8 mouse cellular contexts compared by ENCODE assay signal in genomic region chr14:53665681-53666080, GRCm38 (mm10).
DNase-seq lines count a peak whose midpoint lies in the region; ATAC-seq and TF ChIP-seq lines count a peak whose summit lies in the region.
"Not testable (repeated sequence)": the region's sequence is repeated elsewhere in the genome, so short reads cannot be mapped to it uniquely, and the experiment has no call there.

No protein-coding gene starts in this region.

- not testable (repeated sequence) for H3K4me3 ChIP-seq in bone marrow, adult 2 months (replicated peaks; ENCODE audit: control insufficient read depth, low read depth, low read length); embryonic facial prominence, embryonic 11.5 days (ENCODE audit: low read depth, low read length); hindbrain, embryonic 11.5 days (ENCODE audit: low read depth, low read length); liver, postnatal 0 days (ENCODE audit: low read depth, low read length); neural tube, embryonic 11.5 days (ENCODE audit: low read depth, low read length); stomach, postnatal 0 days (ENCODE audit: low read depth, low read length)

- not testable (repeated sequence) for TF ChIP-seq POLR2A in bone marrow, adult 2 months (IDR thresholded peaks at IDR 0.05; ENCODE audit: borderline replicate concordance, control insufficient read depth, low read depth, low read length)

- not testable (repeated sequence) for H3K9ac ChIP-seq in embryonic facial prominence, embryonic 11.5 days (replicated peaks; ENCODE audit: low read length); hindbrain, embryonic 11.5 days (ENCODE audit: low read depth, low read length); liver, postnatal 0 days (replicated peaks); neural tube, embryonic 11.5 days (ENCODE audit: low read length); stomach, postnatal 0 days (ENCODE audit: low read length)

- TF ChIP-seq CTCF in bone marrow, adult 2 months (IDR thresholded peaks at IDR 0.05; ENCODE audit: control insufficient read depth, insufficient read depth, low read length) = peak; percentile 57
- TF ChIP-seq CTCF in liver, postnatal 0 days (IDR thresholded peaks at IDR 0.05; ENCODE audit: low read depth) = peak; percentile 66
- peak; percentile 72 for TF ChIP-seq CTCF in stomach, postnatal 0 days (IDR thresholded peaks at IDR 0.05; ENCODE audit: low read depth)

- not testable (repeated sequence) for ATAC-seq in embryonic facial prominence, embryonic 11.5 days (replicated peaks; ENCODE audit: insufficient number of reproducible peaks, low FRiP score, low TSS enrichment, low read depth); hindbrain, embryonic 11.5 days (ENCODE audit: low FRiP score); liver, postnatal 0 days; neural tube, embryonic 11.5 days (ENCODE audit: insufficient read depth, low FRiP score, low TSS enrichment); stomach, postnatal 0 days (ENCODE audit: low FRiP score, low TSS enrichment)

- H3K4me2 ChIP-seq in embryonic facial prominence, embryonic 11.5 days (ENCODE audit: low read depth, low read length); hindbrain, embryonic 11.5 days (replicated peaks; ENCODE audit: low read depth, low read length); liver, postnatal 0 days (ENCODE audit: low read depth, low read length); neural tube, embryonic 11.5 days (ENCODE audit: low read depth); stomach, postnatal 0 days (replicated peaks; ENCODE audit: low read depth): not testable (repeated sequence)

- H3K4me1 ChIP-seq in bone marrow, adult 2 months (ENCODE audit: control insufficient read depth, insufficient read depth, low read length); embryonic facial prominence, embryonic 11.5 days (ENCODE audit: control insufficient read depth, insufficient read depth, low read length); hindbrain, embryonic 11.5 days (replicated peaks; ENCODE audit: control insufficient read depth, insufficient read depth, low read length); liver, postnatal 0 days (ENCODE audit: insufficient read depth); neural tube, embryonic 11.5 days (ENCODE audit: control insufficient read depth, insufficient read depth, low read length); stomach, postnatal 0 days (replicated peaks; ENCODE audit: control insufficient read depth, insufficient read depth): not testable (repeated sequence)

- H3K9me3 ChIP-seq in embryonic facial prominence, embryonic 11.5 days (replicated peaks; ENCODE audit: control insufficient read depth, low read length); hindbrain, embryonic 11.5 days (ENCODE audit: control insufficient read depth, low read length); liver, postnatal 0 days (ENCODE audit: low read length); neural tube, embryonic 11.5 days (ENCODE audit: control insufficient read depth, low read length); stomach, postnatal 0 days (ENCODE audit: control insufficient read depth, low read length): not testable (repeated sequence)

- not testable (repeated sequence) for TF ChIP-seq EP300 in liver, postnatal 0 days (IDR thresholded peaks at IDR 0.05; ENCODE audit: low read depth); stomach, postnatal 0 days (optimal IDR thresholded peaks at IDR 0.05)

- H3K36me3 ChIP-seq in embryonic facial prominence, embryonic 11.5 days (replicated peaks; ENCODE audit: control insufficient read depth, insufficient read depth, low read depth, low read length); hindbrain, embryonic 11.5 days (ENCODE audit: control insufficient read depth, insufficient read depth, low read length); liver, postnatal 0 days (replicated peaks; ENCODE audit: insufficient read depth, low read length); neural tube, embryonic 11.5 days (ENCODE audit: control insufficient read depth, insufficient read depth, low read length); stomach, postnatal 0 days (ENCODE audit: control insufficient read depth, insufficient read depth, low read length): not testable (repeated sequence)

- WGBS in bone marrow, adult 2 months = 17% methylated on average over 2 of the region's 2 CpGs
- 26% methylated on average over 2 of the region's 2 CpGs for WGBS in embryonic facial prominence, embryonic 11.5 days
- WGBS in hindbrain, embryonic 11.5 days = 21% methylated on average over 2 of the region's 2 CpGs
- WGBS in liver, postnatal 0 days (ENCODE audit: insufficient replicate concordance) = 15% methylated on average over 2 of the region's 2 CpGs
- 29% methylated on average over 2 of the region's 2 CpGs for WGBS in neural tube, embryonic 11.5 days
- 4% methylated on average over 2 of the region's 2 CpGs for WGBS in stomach, postnatal 0 days

- DNase-seq in CD4-positive helper T cell, adult 2 months (ENCODE audit: low read depth, low spot score) = peak; percentile 50
- peak; percentile 53 for DNase-seq in embryonic facial prominence, embryonic 11.5 days (ENCODE audit: low spot score)
- peak; percentile 52 for DNase-seq in hindbrain, embryonic 11.5 days (ENCODE audit: low spot score)
- peak; percentile 29 to 31 for DNase-seq in kidney, postnatal 4 days
- DNase-seq in liver, postnatal 0 days = peak; percentile 28
- DNase-seq in neural tube, embryonic 11.5 days (ENCODE audit: low spot score) = peak; percentile 45
- peak; percentile 45 for DNase-seq in stomach, postnatal 0 days (ENCODE audit: low spot score)

- H3K27me3 ChIP-seq in embryonic facial prominence, embryonic 11.5 days (ENCODE audit: control insufficient read depth, insufficient read depth, low read length); hindbrain, embryonic 11.5 days (ENCODE audit: control insufficient read depth, insufficient read depth, low read length); liver, postnatal 0 days (ENCODE audit: insufficient read depth, low read length); neural tube, embryonic 11.5 days (ENCODE audit: control insufficient read depth, insufficient read depth, low read length); stomach, postnatal 0 days (ENCODE audit: control insufficient read depth, insufficient read depth, low read length): not testable (repeated sequence)

- not testable (repeated sequence) for H3K27ac ChIP-seq in bone marrow, adult 2 months (ENCODE audit: control insufficient read depth, insufficient read depth, low read depth, low read length, poor library complexity); embryonic facial prominence, embryonic 11.5 days (replicated peaks; ENCODE audit: low read depth, low read length); hindbrain, embryonic 11.5 days (ENCODE audit: low read depth, low read length); liver, postnatal 0 days (ENCODE audit: low read depth); neural tube, embryonic 11.5 days (ENCODE audit: low read depth, low read length); stomach, postnatal 0 days (replicated peaks)
